Mouse (Mus musculus) lung, adult 2 months (tissue): ENCODE results near the gene Gm49776. TPM values are rescaled to one million over a fixed set of nuclear protein-coding genes. Genes with fewer than 3 reads are reported as not detected.

ENCODE experiments used
- DNase-seq: peaks from one replicate; pipeline ENCODE4 v3.0.0; 2022
- H3K4me1 ChIP-seq: fragments of 200-500 bp; 2 replicates; pipeline ENCODE4 v1.6.1; 2011; ENCODE audit warnings: low read length; ENCODE audit not compliant: control insufficient read depth, insufficient read depth
- H3K4me3 ChIP-seq: fragments of 200-500 bp; replicated peaks from 2 replicates; pipeline ENCODE3; 2011; ENCODE audit warnings: low read depth, mild to moderate bottlenecking, control low read depth, low read length; ENCODE audit errors: extremely low read depth
- CTCF ChIP-seq: fragments of 200-500 bp; IDR thresholded peaks from 2 replicates; pipeline ENCODE4 v1.5.1; 2011; ENCODE audit warnings: mild to moderate bottlenecking, low read length, control low read depth; ENCODE audit not compliant: insufficient read depth
- POLR2A ChIP-seq: fragments of 200-500 bp; IDR thresholded peaks from 2 replicates; pipeline ENCODE4 v1.6.1; 2011; ENCODE audit warnings: low read depth, mild to moderate bottlenecking, control low read depth, low read length, borderline replicate concordance; ENCODE audit errors: extremely low read depth
- WGBS: fragments of 180-500 bp; shearing (Covaris S2); methylation state at CpG from one replicate; pipeline ENCODE4 v1.1.7; 2018; 5-methylcytosine and 5-hydroxymethylcytosine counted together
- polyA plus RNA-seq: library from polyadenylated mRNA; depleted of rRNA; stranded (reverse); fragments of >200 nt; gene quantifications from 2 replicates; pipeline ENCODE4 v1.2.3, GENCODE M21; 2012

Gm49776 gene
- polyA plus RNA-seq, 1 experiment, result 0.34 TPM

GRCm38 (mm10) chr16:18250828-18251790 lies 7.0 kb downstream of the Gm49776 start:
- no peak for DNase-seq
- WGBS, result 61% methylated on average over 10 of the region's 10 CpGs
- H3K4me1 ChIP-seq, result peaks cover 4% of the 10 kb centered on the region
- TF ChIP-seq POLR2A, result no peak
- no peak for TF ChIP-seq CTCF
- no peak overlapping the region for H3K4me3 ChIP-seq

GRCm38 (mm10) chr16:18250231-18250630 lies 7.9 kb downstream of the Gm49776 start:
- Histone ChIP-seq H3K4me1 (peaks cover 4% of the 10 kb centered on the region), H3K4me3 (no peak overlapping the region)
- 63% methylated on average over 4 of the region's 4 CpGs for WGBS
- TF ChIP-seq POLR2A (no peak), CTCF (no peak)
- DNase-seq, result no peak

- 1% methylated on average over 27 of the region's 27 CpGs for WGBS
- TF ChIP-seq POLR2A, result no peak
- TF ChIP-seq CTCF, result no peak
- Histone ChIP-seq H3K4me3 (peak overlapping the region; percentile 97), H3K4me1 (peaks cover 4% of the 10 kb centered on the region)
- peak; percentile 37 for DNase-seq
Observed at GRCm38 (mm10) chr16:18249364-18249967, 8.7 kb downstream of the Gm49776 start.

GRCm38 (mm10) chr16:18248433-18249363 lies 9.4 kb downstream of the Gm49776 start, which contains the start of the genes Trmt2a and Ranbp1:
Trmt2a (plus strand) TSS chr16:18248679.
Ranbp1 (minus strand) TSS chr16:18248732.
- DNase-seq, result peak; percentile 98
- under 1% methylated on average over 96 of the region's 102 CpGs for WGBS
- TF ChIP-seq POLR2A (peak; percentile 96), CTCF (no peak)
- peak within 1 kb of the TSS; percentile 97 for H3K4me3 ChIP-seq
- H3K4me1 ChIP-seq, result peaks cover 4% of the 10 kb centered on the region

- Histone ChIP-seq H3K4me3 (peak overlapping the region; percentile 73), H3K4me1 (peaks cover 4% of the 10 kb centered on the region)
- no peak for DNase-seq
- under 1% methylated on average over 33 of the region's 33 CpGs for whole genome bisulfite sequencing
- TF ChIP-seq POLR2A, result no peak
- no peak for TF ChIP-seq CTCF
Observed at GRCm38 (mm10) chr16:18247521-18248399, 10.4 kb downstream of the Gm49776 start.

- DNase-seq, result no peak
- no peak for TF ChIP-seq POLR2A
- no peak for TF ChIP-seq CTCF
- H3K4me3 ChIP-seq, result no peak overlapping the region
- H3K4me1 ChIP-seq, result no peaks in the 10 kb centered on the region
- 95% methylated on average over 10 of the region's 10 CpGs for WGBS
Observed at GRCm38 (mm10) chr16:18241581-18241980, 16.5 kb downstream of the Gm49776 start.

- WGBS, result 67% methylated on average over 7 of the region's 7 CpGs
- DNase-seq, result no peak
- Histone ChIP-seq H3K4me3 (no peak overlapping the region), H3K4me1 (peaks cover 12% of the 10 kb centered on the region)
- no peak for TF ChIP-seq CTCF
- TF ChIP-seq POLR2A, result no peak
Observed at GRCm38 (mm10) chr16:18236676-18237501, 21.2 kb downstream of the Gm49776 start.
